Mouse (Mus musculus) stomach, postnatal 0 days (tissue): Measurements from ENCODE around the gene Rnf220. TPM values are rescaled to one million over a fixed set of nuclear protein-coding genes. Genes with fewer than 3 reads are reported as not detected.
"Not testable (repeated sequence)": the region's sequence is repeated elsewhere in the genome, so short reads cannot be mapped to it uniquely, and the experiment has no call there.

ENCODE experiments used
- ATAC-seq: fragments of 200-750 bp; cut with Nextera tagmentation; 2 replicates; pipeline ENCODE4 v1.8.0; 2017; ENCODE audit not compliant: low FRiP score, low TSS enrichment
- DNase-seq: peaks from one replicate; pipeline ENCODE4 v3.0.0-alpha.2; 2016; ENCODE audit warnings: low spot score
- H3K27ac ChIP-seq: fragments of 300-500 bp; sonication (generic); replicated peaks from 2 replicates; pipeline ENCODE4 v1.5.1; 2014; ENCODE audit warnings: mild to moderate bottlenecking, control low read depth
- H3K27me3 ChIP-seq: fragments of 300-500 bp; sonication (generic); 2 replicates; pipeline ENCODE4 v1.6.1; 2014; ENCODE audit warnings: low read length; ENCODE audit not compliant: control insufficient read depth, insufficient read depth
- H3K36me3 ChIP-seq: fragments of 300-500 bp; sonication (generic); 2 replicates; pipeline ENCODE4 v1.6.1; 2014; ENCODE audit warnings: low read length, mixed read lengths; ENCODE audit not compliant: control insufficient read depth, insufficient read depth
- H3K4me1 ChIP-seq: fragments of 300-500 bp; sonication (generic); replicated peaks from 2 replicates; pipeline ENCODE4 v1.6.1; 2014; ENCODE audit warnings: antibody characterized with exemption; ENCODE audit not compliant: control insufficient read depth, insufficient read depth
- H3K4me2 ChIP-seq: fragments of 300-500 bp; sonication (generic); replicated peaks from 2 replicates; pipeline ENCODE4 v1.6.1; 2014; ENCODE audit warnings: low read depth, mild to moderate bottlenecking, control low read depth, moderate library complexity
- H3K4me3 ChIP-seq: fragments of 300-500 bp; sonication (generic); 2 replicates; pipeline ENCODE4 v1.5.1; 2014; ENCODE audit warnings: low read depth, low read length, control low read depth
- H3K9ac ChIP-seq: fragments of 300-500 bp; sonication (generic); 2 replicates; pipeline ENCODE4 v1.6.1; 2014; ENCODE audit warnings: mild to moderate bottlenecking, low read length, control low read depth, mixed read lengths
- H3K9me3 ChIP-seq: fragments of 300-500 bp; sonication (generic); 2 replicates; pipeline ENCODE4 v1.6.1; 2016; ENCODE audit warnings: low read length; ENCODE audit not compliant: control insufficient read depth
- CTCF ChIP-seq: IDR thresholded peaks from 2 replicates; pipeline ENCODE4 v1.5.1; 2016; ENCODE audit warnings: antibody characterized with exemption, low read depth, mild to moderate bottlenecking, moderate library complexity
- EP300 ChIP-seq: optimal IDR thresholded peaks from 2 replicates; pipeline ENCODE3; 2016; ENCODE audit warnings: antibody characterized with exemption
- WGBS: fragments of 180-500 bp; shearing (Covaris S2); extraction: QIAGEN DNeasy Blood & Tissue Kit; methylation state at CpG from one replicate; pipeline ENCODE4 v1.1.7; 2014; 5-methylcytosine and 5-hydroxymethylcytosine counted together
- polyA plus RNA-seq: library from polyadenylated mRNA; unstranded; fragments of >200 nt; fragmentation: Nextera tagmentation; extraction: Ambion mirVana; gene quantifications from 2 replicates; pipeline ENCODE4 v1.2.1, GENCODE M21; 2015

Rnf220 gene
- polyA plus RNA-seq, 1 experiment from 2014 or later: 33.0 TPM

DNA sequence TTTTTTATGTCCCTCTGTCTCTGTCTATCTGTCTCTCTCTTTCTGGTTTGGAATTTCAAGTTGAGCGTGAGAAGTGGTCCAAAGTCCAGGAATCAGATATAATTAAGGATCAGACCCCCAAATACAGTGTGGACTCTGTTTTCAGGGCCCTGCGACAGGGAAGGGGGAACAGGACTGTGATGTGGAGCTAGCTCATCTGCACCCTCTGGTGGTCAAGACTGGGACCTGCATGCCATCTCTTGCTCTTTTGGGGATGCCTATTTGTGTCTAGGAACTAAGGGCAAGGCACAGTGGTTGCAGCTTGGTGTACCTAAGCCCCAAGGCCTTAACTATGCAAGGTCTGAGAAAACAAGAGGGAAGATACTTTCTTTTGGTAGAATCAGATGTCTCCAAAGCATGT, 229.6 kb downstream of the Rnf220 start:
- no peak for ATAC-seq
- peaks cover 4% of the 10 kb centered on the region; the same call in 1 of the 2 replicates for H3K36me3 ChIP-seq
- no peaks in the 10 kb centered on the region for H3K27me3 ChIP-seq
- H3K4me1 ChIP-seq: no peaks in the 10 kb centered on the region
- peak; percentile 74 for DNase-seq
- TF ChIP-seq EP300 (no peak), CTCF (peak; percentile 97)
- 7% methylated on average over 2 of the region's 2 CpGs for WGBS
- no peak overlapping the region for H3K4me3 ChIP-seq
- no peak overlapping the region for H3K4me2 ChIP-seq
- H3K9me3 ChIP-seq: no peaks in the 10 kb centered on the region
- H3K27ac ChIP-seq: no peak overlapping the region
- no peak overlapping the region for H3K9ac ChIP-seq

DNA sequence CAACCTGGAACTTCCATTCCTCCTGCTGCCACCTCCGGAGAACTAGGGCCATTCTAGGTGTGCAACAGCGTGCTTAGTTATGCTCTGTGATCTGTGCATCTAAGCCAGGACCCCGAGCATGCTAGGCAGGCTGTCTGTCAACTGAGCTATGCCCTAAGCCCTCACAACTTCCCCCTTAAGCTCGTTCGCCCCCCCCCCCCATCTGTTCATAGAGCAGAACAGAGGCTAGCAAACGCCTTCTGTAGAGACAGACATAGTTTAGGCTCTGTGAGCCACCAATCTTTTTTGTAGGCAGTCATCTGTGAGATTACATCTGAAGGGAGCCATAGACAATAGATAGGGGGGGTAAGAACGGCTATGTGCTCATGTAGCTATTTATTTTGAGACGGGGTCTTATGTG, 233.9 kb downstream of the Rnf220 start:
- no peak for DNase-seq
- Histone ChIP-seq H3K9ac (no peak overlapping the region), H3K4me2 (no peak overlapping the region), H3K4me1 (no peaks in the 10 kb centered on the region), H3K36me3 (no peaks in the 10 kb centered on the region), H3K9me3 (no peaks in the 10 kb centered on the region), H3K27me3 (no peaks in the 10 kb centered on the region), H3K27ac (no peak overlapping the region), H3K4me3 (no peak overlapping the region)
- no peak for TF ChIP-seq EP300
- no peak for TF ChIP-seq CTCF
- 73% methylated on average over 8 of the region's 8 CpGs for WGBS
- no peak for ATAC-seq

DNA sequence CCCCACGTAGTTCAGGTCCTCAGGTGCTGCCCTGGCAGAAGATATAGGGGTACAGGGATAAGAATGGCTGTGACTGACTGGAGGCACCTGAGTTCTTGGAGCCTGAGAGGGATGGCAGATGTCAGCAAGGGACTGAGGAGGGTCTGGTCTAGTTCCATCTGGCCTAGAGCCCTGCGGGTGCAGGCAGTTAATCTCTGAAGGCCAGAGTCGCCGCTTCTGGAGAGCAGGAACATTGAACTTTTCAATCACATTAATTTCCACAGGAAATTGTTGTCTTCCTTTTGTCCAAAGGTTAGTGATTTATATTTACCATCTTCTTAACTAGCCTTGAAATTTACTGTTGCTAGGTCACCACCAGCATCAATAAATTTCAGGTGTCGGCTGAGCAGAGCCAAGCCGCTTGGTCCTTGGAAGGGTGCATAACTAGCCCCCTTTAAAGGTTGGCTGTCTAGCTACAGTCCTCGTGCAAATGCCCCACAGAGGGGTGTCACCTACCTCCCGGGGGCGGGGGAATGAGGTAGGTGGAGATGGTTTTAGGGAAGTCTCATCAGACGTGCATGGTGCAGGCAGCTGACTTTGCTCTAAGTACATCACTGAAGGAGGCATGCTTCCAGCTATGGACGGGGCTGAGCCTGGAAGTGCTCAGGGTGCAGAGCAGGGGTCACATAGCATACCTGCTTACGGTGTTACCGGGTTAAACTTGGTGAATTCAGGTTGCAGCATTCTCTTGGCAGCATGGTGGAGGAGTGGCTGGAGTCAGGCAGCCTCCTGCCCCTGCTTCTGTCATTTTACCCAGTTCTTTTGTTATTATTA, 234.5 kb downstream of the Rnf220 start:
- no peaks in the 10 kb centered on the region for H3K27me3 ChIP-seq
- H3K4me1 ChIP-seq: no peaks in the 10 kb centered on the region
- TF ChIP-seq CTCF: no peak
- no peak for TF ChIP-seq EP300
- no peak overlapping the region for H3K27ac ChIP-seq
- H3K9ac ChIP-seq: no peak overlapping the region
- WGBS: 61% methylated on average over 13 of the region's 13 CpGs
- no peaks in the 10 kb centered on the region for H3K36me3 ChIP-seq
- H3K4me3 ChIP-seq: no peak overlapping the region
- DNase-seq: no peak
- no peaks in the 10 kb centered on the region for H3K9me3 ChIP-seq
- 0 out of 2 replicates have a peak, but pooled peaks have one; percentile 15 for ATAC-seq
- no peak overlapping the region for H3K4me2 ChIP-seq

DNA sequence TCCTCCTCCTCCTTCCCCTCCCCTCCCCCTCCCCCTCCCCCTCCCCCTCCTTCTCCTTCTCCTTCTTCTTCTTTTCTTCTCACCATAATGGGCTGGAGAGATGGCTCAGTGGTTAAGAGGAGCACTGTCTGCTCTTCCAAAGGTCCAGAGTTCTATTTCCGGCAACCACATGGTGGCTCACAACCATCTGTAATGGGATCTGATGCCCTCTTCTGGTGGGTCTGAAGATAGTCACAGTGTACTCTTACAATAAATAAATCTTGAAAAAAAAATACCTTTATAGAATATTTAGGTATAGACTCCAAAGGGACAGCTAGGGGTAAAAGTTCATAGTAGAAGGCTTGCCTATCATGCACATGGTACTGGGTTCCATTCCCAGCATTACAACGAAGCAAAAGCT, 235.6 kb downstream of the Rnf220 start:
- Histone ChIP-seq H3K4me3 (no peak overlapping the region), H3K27ac (no peak overlapping the region), H3K36me3 (no peaks in the 10 kb centered on the region), H3K27me3 (no peaks in the 10 kb centered on the region), H3K9me3 (no peaks in the 10 kb centered on the region), H3K4me2 (no peak overlapping the region), H3K9ac (no peak overlapping the region), H3K4me1 (no peaks in the 10 kb centered on the region)
- TF ChIP-seq CTCF: 0 out of 2 replicates have a peak, but pooled peaks have one; percentile 7
- TF ChIP-seq EP300: no peak
- WGBS: 82% methylated on average over 2 of the region's 2 CpGs
- ATAC-seq (no peak), DNase-seq (no peak)

DNA sequence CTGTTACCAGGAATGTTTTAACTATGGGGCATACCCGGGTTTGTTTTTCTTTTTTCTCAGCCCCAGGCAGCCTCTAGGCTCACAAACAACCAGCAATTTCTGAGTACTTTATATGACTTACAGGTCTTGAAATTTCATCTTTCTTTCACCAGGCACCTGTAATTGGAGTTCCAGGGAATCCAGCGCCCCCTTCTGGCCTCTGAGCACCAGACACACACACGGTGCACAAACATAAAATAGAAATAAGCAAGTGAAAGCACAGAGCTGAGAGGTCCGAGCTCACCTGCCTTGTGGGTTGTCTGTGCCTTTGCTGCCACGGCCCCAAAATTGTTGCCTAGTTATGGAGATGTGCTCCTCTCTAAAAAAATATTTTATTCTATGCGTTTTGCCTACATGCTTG, 236.9 kb downstream of the Rnf220 start:
- not testable (repeated sequence) for DNase-seq, H3K9ac ChIP-seq, H3K4me1 ChIP-seq, H3K27me3 ChIP-seq, H3K27ac ChIP-seq, H3K4me2 ChIP-seq, H3K9me3 ChIP-seq, H3K36me3 ChIP-seq, H3K4me3 ChIP-seq, ATAC-seq
- 77% methylated on average over 6 of the region's 6 CpGs for WGBS
- TF ChIP-seq CTCF: peak; percentile 30

DNA sequence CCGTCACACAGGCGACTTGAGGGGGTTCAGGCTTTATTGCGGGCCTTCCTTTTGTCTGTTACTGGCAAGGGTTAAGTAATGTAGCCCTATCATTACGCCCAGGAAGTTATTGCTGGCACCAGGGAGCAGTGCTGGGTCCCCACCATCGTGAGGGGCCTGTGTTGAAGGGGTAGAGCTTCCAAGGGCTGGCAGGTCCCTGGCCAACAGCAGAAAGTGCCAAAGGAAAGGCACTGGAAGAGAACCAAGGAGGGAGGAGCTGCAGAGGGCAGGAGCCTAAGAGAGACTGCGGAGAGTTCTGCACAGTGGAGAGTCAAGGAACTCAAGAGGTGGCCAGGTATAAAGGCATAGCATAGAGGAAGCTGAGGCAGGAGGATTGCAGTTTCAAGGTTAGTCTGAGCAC, 242.2 kb downstream of the Rnf220 start:
- Histone ChIP-seq H3K27ac (no peak overlapping the region), H3K36me3 (no peaks in the 10 kb centered on the region), H3K9ac (no peak overlapping the region), H3K4me1 (peaks cover 4% of the 10 kb centered on the region; the same call in 1 of the 2 replicates), H3K9me3 (no peaks in the 10 kb centered on the region), H3K4me3 (no peak overlapping the region), H3K27me3 (no peaks in the 10 kb centered on the region), H3K4me2 (no peak overlapping the region)
- DNase-seq (no peak), ATAC-seq (no peak)
- TF ChIP-seq EP300 (no peak), CTCF (no peak)
- WGBS: 61% methylated on average over 6 of the region's 6 CpGs
